Mouse (Mus musculus): ENCODE results near the gene Pcdh15. TPM values are rescaled to one million over a fixed set of nuclear protein-coding genes. Genes with fewer than 3 reads are reported as not detected.

Pcdh15 gene
- total RNA-seq, 2 experiments from 2014 or later: not detected

GRCm38 (mm10) chr10:73805069-73805468 lies 705.9 kb downstream of the Pcdh15 start:
- no peak for ATAC-seq (replicated peaks; ENCODE audit: poor library complexity)

GRCm38 (mm10) chr10:73812311-73812710 lies 713.2 kb downstream of the Pcdh15 start:
- ATAC-seq (replicated peaks; ENCODE audit: poor library complexity): no peak

- no peak for ATAC-seq (replicated peaks; ENCODE audit: poor library complexity)
Observed at GRCm38 (mm10) chr10:73821657-73822583, 722.8 kb downstream of the Pcdh15 start.

- no peak for ATAC-seq (replicated peaks; ENCODE audit: poor library complexity)
Observed at GRCm38 (mm10) chr10:73823214-73823613, 724.1 kb downstream of the Pcdh15 start.

GRCm38 (mm10) chr10:73826354-73826753 lies 727.2 kb downstream of the Pcdh15 start:
- ATAC-seq (replicated peaks; ENCODE audit: poor library complexity): no peak

- ATAC-seq (replicated peaks; ENCODE audit: poor library complexity): no peak
Observed at GRCm38 (mm10) chr10:73828781-73829180, 729.6 kb downstream of the Pcdh15 start.

GRCm38 (mm10) chr10:73844998-73845397 lies 745.9 kb downstream of the Pcdh15 start:
- ATAC-seq (replicated peaks; ENCODE audit: poor library complexity): no peak

GRCm38 (mm10) chr10:73862181-73862580 lies 763.0 kb downstream of the Pcdh15 start:
- no peak for ATAC-seq (replicated peaks; ENCODE audit: poor library complexity)

GRCm38 (mm10) chr10:73878055-73878728 lies 779.0 kb downstream of the Pcdh15 start:
- ATAC-seq (replicated peaks; ENCODE audit: poor library complexity): no peak

- ATAC-seq (replicated peaks; ENCODE audit: poor library complexity): no peak
Observed at GRCm38 (mm10) chr10:73878729-73879067, 779.6 kb downstream of the Pcdh15 start.

- no peak for ATAC-seq (replicated peaks; ENCODE audit: poor library complexity)
Observed at GRCm38 (mm10) chr10:73887771-73888170, 788.6 kb downstream of the Pcdh15 start.

GRCm38 (mm10) chr10:73892251-73892650 lies 793.1 kb downstream of the Pcdh15 start:
- no peak for ATAC-seq (replicated peaks; ENCODE audit: poor library complexity)

GRCm38 (mm10) chr10:73896086-73896607 lies 797.0 kb downstream of the Pcdh15 start:
- ATAC-seq (replicated peaks; ENCODE audit: poor library complexity): no peak

GRCm38 (mm10) chr10:73899165-73899564 lies 800.0 kb downstream of the Pcdh15 start:
- no peak for ATAC-seq (replicated peaks; ENCODE audit: poor library complexity)

- no peak for ATAC-seq (replicated peaks; ENCODE audit: poor library complexity)
Observed at GRCm38 (mm10) chr10:73907626-73908025, 808.5 kb downstream of the Pcdh15 start.

- no peak for ATAC-seq (replicated peaks; ENCODE audit: poor library complexity)
Observed at GRCm38 (mm10) chr10:73908568-73908967, 809.4 kb downstream of the Pcdh15 start.

- no peak for ATAC-seq (replicated peaks; ENCODE audit: poor library complexity)
Observed at GRCm38 (mm10) chr10:73915170-73915569, 816.0 kb downstream of the Pcdh15 start.

GRCm38 (mm10) chr10:73921579-73921978 lies 822.4 kb downstream of the Pcdh15 start:
- no peak for ATAC-seq (replicated peaks; ENCODE audit: poor library complexity)

- no peak for ATAC-seq (replicated peaks; ENCODE audit: poor library complexity)
Observed at GRCm38 (mm10) chr10:73928672-73929071, 829.5 kb downstream of the Pcdh15 start.

GRCm38 (mm10) chr10:73929718-73930117 lies 830.6 kb downstream of the Pcdh15 start:
- no peak for ATAC-seq (replicated peaks; ENCODE audit: poor library complexity)

- no peak for ATAC-seq (replicated peaks; ENCODE audit: poor library complexity)
Observed at GRCm38 (mm10) chr10:73931185-73931584, 832.0 kb downstream of the Pcdh15 start.
